Mouse (Mus musculus): ENCODE results near the gene Hirip3. TPM values are rescaled to one million over a fixed set of nuclear protein-coding genes. Genes with fewer than 3 reads are reported as not detected.

The Hirip3 gene
- total and polyA plus RNA-seq, 3 experiments = 55.6 to 137 TPM; not detected in 1

DNA sequence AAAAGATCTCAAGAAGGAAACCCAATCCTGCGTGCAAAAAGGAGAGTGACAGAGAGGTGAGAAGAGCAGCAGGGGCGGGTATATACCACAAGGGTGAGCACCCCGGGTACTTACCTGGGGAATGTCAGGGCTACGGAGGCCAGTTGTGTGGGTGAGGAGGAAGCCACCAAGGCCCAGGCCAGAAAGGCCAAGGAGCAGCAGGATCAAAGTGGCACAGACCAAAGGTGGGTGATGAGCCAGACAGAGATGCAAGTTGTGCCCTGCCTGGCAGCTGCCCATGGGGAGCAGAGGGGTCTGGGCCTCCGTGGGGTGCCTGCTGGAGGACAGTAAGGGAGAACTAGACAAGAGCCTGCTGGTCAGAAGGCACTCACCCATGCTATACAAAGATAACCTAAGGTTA is 35.1 kb downstream of the Hirip3 start:
- peaks cover 4% of the 10 kb centered on the region; the same call in 1 of the 2 replicates for H3K79me2 ChIP-seq (ENCODE audit: control insufficient read depth, insufficient read depth, low read length, poor library complexity)
- no peaks in the 10 kb centered on the region for H3K27me3 ChIP-seq (ENCODE audit: control insufficient read depth in 1 of 2, insufficient read depth in 2 of 2, low read length in 2 of 2)
- no peaks in the 10 kb centered on the region for H3K9me3 ChIP-seq (replicated peaks; ENCODE audit: insufficient read depth, low read length)
- H3K4me1 ChIP-seq (ENCODE audit: control insufficient read depth in 1 of 2, insufficient read depth in 2 of 2, low read length in 2 of 2) = peaks cover 4 to 12% of the 10 kb centered on the region in 2 experiments; a peak in 3 of 4 replicates
- peaks cover 0 to 5% of the 10 kb centered on the region in 2 experiments; a peak in 2 of 4 replicates for H3K36me3 ChIP-seq (ENCODE audit: control insufficient read depth in 1 of 2, insufficient read depth in 2 of 2, low read length in 2 of 2)
- TF ChIP-seq RCOR1 (IDR thresholded peaks at IDR 0.05; ENCODE audit: low read depth, low read length) = no peak
- no peak for TF ChIP-seq ETS1 (IDR thresholded peaks at IDR 0.05; ENCODE audit: low read depth, low read length)
- no peak for TF ChIP-seq MXI1 (IDR thresholded peaks at IDR 0.05; ENCODE audit: low read depth, low read length)
- TF ChIP-seq SMC3 (IDR thresholded peaks at IDR 0.05; ENCODE audit: low read depth, low read length) = no peak
- TF ChIP-seq TAL1 (IDR thresholded peaks at IDR 0.05; ENCODE audit: low read length) = no peak
- TF ChIP-seq POLR2A (IDR thresholded peaks at IDR 0.05; ENCODE audit: control insufficient read depth in 1 of 2, insufficient read depth in 1 of 2, low read depth in 1 of 2, low read length in 2 of 2, poor library complexity in 1 of 2) = no peak
- no peak for TF ChIP-seq USF1 (IDR thresholded peaks at IDR 0.05; ENCODE audit: low read depth, low read length)
- TF ChIP-seq USF2 (IDR thresholded peaks at IDR 0.05; ENCODE audit: borderline replicate concordance in 1 of 2, insufficient read depth in 1 of 2, low read depth in 1 of 2, low read length in 2 of 2) = no peak
- TF ChIP-seq GABPA (IDR thresholded peaks at IDR 0.05; ENCODE audit: low read depth, low read length) = no peak
- peak overlapping the region; percentile 84 for H3K27ac ChIP-seq (ENCODE audit: control insufficient read depth, low read depth, low read length)
- H3K4me3 ChIP-seq (ENCODE audit: control insufficient read depth in 1 of 2, insufficient read depth in 1 of 2, low read depth in 2 of 2, low read length in 2 of 2) = peak overlapping the region; percentile 64 to 73
- DNase-seq (ENCODE audit: low read depth, low spot score) = no peak
- H3K9ac ChIP-seq (ENCODE audit: control insufficient read depth, low read depth, low read length, poor library complexity, severe bottlenecking) = peak overlapping the region; percentile 72

DNA sequence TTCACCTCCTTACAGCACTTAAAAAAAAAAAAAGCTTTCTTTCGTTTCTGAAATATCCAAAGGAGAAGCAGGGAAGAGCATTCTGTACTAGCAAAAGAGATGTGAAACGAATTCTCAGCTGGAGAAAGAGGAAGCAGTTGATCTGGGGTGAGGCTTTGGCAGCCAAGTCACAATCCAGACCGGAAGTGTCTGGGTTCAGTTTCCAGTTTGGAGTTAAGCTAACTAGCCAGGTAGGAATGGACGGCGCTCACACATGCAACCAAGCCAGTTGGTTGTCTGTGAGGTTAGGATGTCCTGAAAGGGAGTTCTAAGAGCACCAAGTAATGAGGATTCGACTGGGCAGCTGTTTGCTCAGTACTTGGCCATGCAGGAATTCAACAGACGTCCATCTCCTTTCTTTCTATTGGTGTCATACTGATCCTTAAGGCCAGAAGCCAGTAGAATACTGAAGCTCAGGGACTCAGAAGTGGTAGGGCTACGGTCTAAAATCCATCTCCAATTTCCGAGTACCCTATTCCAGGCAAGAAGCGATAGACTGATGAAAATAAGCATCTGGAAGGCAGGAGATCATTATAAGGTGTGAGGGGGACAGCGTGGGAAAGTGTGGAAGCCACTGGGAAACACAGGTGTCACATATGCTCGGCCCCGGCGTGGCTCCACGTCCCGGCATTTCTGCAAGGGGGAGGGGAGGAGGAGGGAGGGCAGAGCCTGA is 35.8 kb downstream of the Hirip3 start:
- peak; percentile 94 for DNase-seq (ENCODE audit: low read depth, low spot score)
- Histone ChIP-seq H3K4me3 (ENCODE audit: control insufficient read depth in 1 of 2, insufficient read depth in 1 of 2, low read depth in 2 of 2, low read length in 2 of 2) (peak overlapping the region; percentile 64 to 73), H3K36me3 (ENCODE audit: control insufficient read depth in 1 of 2, insufficient read depth in 2 of 2, low read length in 2 of 2) (peaks cover 0 to 5% of the 10 kb centered on the region in 2 experiments; a peak in 2 of 4 replicates), H3K9ac (ENCODE audit: control insufficient read depth, low read depth, low read length, poor library complexity, severe bottlenecking) (peak overlapping the region; percentile 72), H3K9me3 (replicated peaks; ENCODE audit: insufficient read depth, low read length) (no peaks in the 10 kb centered on the region), H3K79me2 (ENCODE audit: control insufficient read depth, insufficient read depth, low read length, poor library complexity) (peaks cover 4% of the 10 kb centered on the region; the same call in 1 of the 2 replicates), H3K27ac (ENCODE audit: control insufficient read depth, low read depth, low read length) (peak overlapping the region; percentile 84), H3K27me3 (ENCODE audit: control insufficient read depth in 1 of 2, insufficient read depth in 2 of 2, low read length in 2 of 2) (no peaks in the 10 kb centered on the region), H3K4me1 (ENCODE audit: control insufficient read depth in 1 of 2, insufficient read depth in 2 of 2, low read length in 2 of 2) (peaks cover 4 to 12% of the 10 kb centered on the region in 2 experiments; a peak in 3 of 4 replicates)
- 0 out of 2 replicates have a peak, but pooled peaks have one; percentile 63 for TF ChIP-seq CHD1 (IDR thresholded peaks at IDR 0.05; ENCODE audit: low read depth, low read length)
- no peak for TF ChIP-seq MAFK (IDR thresholded peaks at IDR 0.05; ENCODE audit: borderline replicate concordance, low read depth, low read length)
- peak; percentile 90 for TF ChIP-seq ETS1 (IDR thresholded peaks at IDR 0.05; ENCODE audit: low read depth, low read length)
- no peak for TF ChIP-seq POLR2AphosphoS5 (IDR thresholded peaks at IDR 0.05; ENCODE audit: borderline replicate concordance, low read depth, low read length)
- TF ChIP-seq ZNF384 (IDR thresholded peaks at IDR 0.05; ENCODE audit: low read depth, low read length) = no peak; the same call in 1 of the 2 replicates
- TF ChIP-seq NELFE (IDR thresholded peaks at IDR 0.05; ENCODE audit: low read depth, low read length) = peak; percentile 52
- TF ChIP-seq KAT2A (conservative IDR thresholded peaks at IDR 0.05; ENCODE audit: low read depth, low read length) = no peak
- no peak for TF ChIP-seq MYB (IDR thresholded peaks at IDR 0.05; ENCODE audit: low read depth, low read length)
- TF ChIP-seq CHD2 (IDR thresholded peaks at IDR 0.05; ENCODE audit: low read length) = no peak
- peak; percentile 80 for TF ChIP-seq SIN3A (IDR thresholded peaks at IDR 0.05; ENCODE audit: low read length)
- peak; percentile 84 for TF ChIP-seq TBP (IDR thresholded peaks at IDR 0.05; ENCODE audit: low read depth, low read length)
- no peak for TF ChIP-seq GABPA (IDR thresholded peaks at IDR 0.05; ENCODE audit: low read depth, low read length)
- TF ChIP-seq POLR2A (IDR thresholded peaks at IDR 0.05; ENCODE audit: control insufficient read depth in 1 of 2, insufficient read depth in 1 of 2, low read depth in 1 of 2, low read length in 2 of 2, poor library complexity in 1 of 2) = peak in 1 of 2 experiments; percentile 65; a peak in 2 of 4 replicates
- no peak for TF ChIP-seq UBTF (IDR thresholded peaks at IDR 0.05; ENCODE audit: borderline replicate concordance, insufficient read depth, low read depth, low read length)
- TF ChIP-seq USF2 (IDR thresholded peaks at IDR 0.05; ENCODE audit: borderline replicate concordance in 1 of 2, insufficient read depth in 1 of 2, low read depth in 1 of 2, low read length in 2 of 2) = no peak
- TF ChIP-seq ZKSCAN1 (IDR thresholded peaks at IDR 0.05; ENCODE audit: low read depth, low read length) = no peak
- peak; percentile 33; the same call in 1 of the 2 replicates for TF ChIP-seq TCF12 (IDR thresholded peaks at IDR 0.05; ENCODE audit: low read depth, low read length)
- TF ChIP-seq NRF1 (IDR thresholded peaks at IDR 0.05; ENCODE audit: insufficient read depth, low read depth, low read length, poor library complexity, severe bottlenecking) = no peak
- peak; percentile 58; the same call in 1 of the 2 replicates for TF ChIP-seq MAZ (IDR thresholded peaks at IDR 0.05; ENCODE audit: low read depth, low read length)
- no peak for TF ChIP-seq USF1 (IDR thresholded peaks at IDR 0.05; ENCODE audit: low read depth, low read length)
- no peak for TF ChIP-seq RAD21 (IDR thresholded peaks at IDR 0.05; ENCODE audit: low read depth, low read length)
- no peak for TF ChIP-seq TAL1 (IDR thresholded peaks at IDR 0.05; ENCODE audit: low read length)
- TF ChIP-seq ZMIZ1 (IDR thresholded peaks at IDR 0.05; ENCODE audit: low read depth, low read length) = peak; percentile 52; the same call in 1 of the 2 replicates
- peak; percentile 57; the same call in 1 of the 2 replicates for TF ChIP-seq MYC (IDR thresholded peaks at IDR 0.05; ENCODE audit: low read depth, low read length)
- no peak for TF ChIP-seq CTCF (IDR thresholded peaks at IDR 0.05 in 2 of 3, conservative IDR thresholded peaks at IDR 0.05 in 1 of 3; ENCODE audit: control insufficient read depth in 1 of 3, insufficient read depth in 1 of 3, low read depth in 2 of 3, low read length in 3 of 3, poor library complexity in 1 of 3, severe bottlenecking in 1 of 3)

Data from MEL (cell line).